Mouse (Mus musculus) regulatory T cell (primary cell): ENCODE data around the gene V1rd19.
"Not testable (repeated sequence)": the region's sequence is repeated elsewhere in the genome, so short reads cannot be mapped to it uniquely, and the experiment has no call there.

Source experiments
- in situ Hi-C: fragments of 300-600 bp; cut with MboI, MseI; formaldehyde crosslinking; loops from one replicate; pipeline ENCODE4 v1.15.1; 2025; ENCODE audit warnings: high pct_unique_total_duplicates

The V1rd19 gene

GRCm38 (mm10) chr7:24001391-24001790, at the start of gene V1rd19:
Gene V1rd19, plus strand, starts transcription at chr7:24001691.
- in situ Hi-C loops = no loop called here

GRCm38 (mm10) chr7:23968044-23968443, 33.4 kb upstream of the V1rd19 start:
- in situ Hi-C loops = loop anchor here (10.0 kb wide), 2 partner anchors 317 to 447 kb away; no protein-coding TSS in a partner anchor

GRCm38 (mm10) chr7:23974315-23974714, 27.2 kb upstream of the V1rd19 start, which contains the start of gene Vmn1r181:
Gene Vmn1r181, plus strand, starts transcription at chr7:23974615.
- in situ Hi-C loops = not testable (repeated sequence)

GRCm38 (mm10) chr7:24052660-24053304, 51.3 kb downstream of the V1rd19 start, which contains the start of gene Vmn1r183:
Gene Vmn1r183, plus strand, starts transcription at chr7:24053254.
- in situ Hi-C loops = no loop called here
